Mouse (Mus musculus): ENCODE data around the gene Plek. TPM values are rescaled to one million over a fixed set of nuclear protein-coding genes. Genes with fewer than 3 reads are reported as not detected.

Gene Plek
- polyA plus RNA-seq, 1 experiment from 2014 or later = 4.2 TPM

GRCm38 (mm10) chr11:16967806-16968205, 84.4 kb downstream of the Plek start:
- Histone ChIP-seq H3K4me2 (no peak overlapping the region), H3K27me3 (no peaks in the 10 kb centered on the region), H3K4me1 (no peaks in the 10 kb centered on the region), H3K9me3 (no peaks in the 10 kb centered on the region), H3K9ac (no peak overlapping the region), H3K4me3 (no peak overlapping the region), H3K36me3 (no peaks in the 10 kb centered on the region), H3K27ac (no peak overlapping the region)
- ATAC-seq (ENCODE audit: borderline replicate concordance, extremely low read depth, low FRiP score, low TSS enrichment) = no peak
- 29% methylated on average over 2 of the region's 2 CpGs for WGBS

GRCm38 (mm10) chr11:16958520-16958919, 93.7 kb downstream of the Plek start:
- Histone ChIP-seq H3K4me3 (no peak overlapping the region), H3K4me2 (no peak overlapping the region), H3K27ac (no peak overlapping the region), H3K27me3 (no peaks in the 10 kb centered on the region), H3K9ac (no peak overlapping the region), H3K36me3 (no peaks in the 10 kb centered on the region), H3K9me3 (no peaks in the 10 kb centered on the region), H3K4me1 (no peaks in the 10 kb centered on the region)
- 77% methylated on average over 1 of the region's 1 CpGs for WGBS
- no peak for ATAC-seq (ENCODE audit: borderline replicate concordance, extremely low read depth, low FRiP score, low TSS enrichment)

- no peak overlapping the region for H3K9ac ChIP-seq
- ATAC-seq (ENCODE audit: borderline replicate concordance, extremely low read depth, low FRiP score, low TSS enrichment) = no peak
- no peaks in the 10 kb centered on the region for H3K36me3 ChIP-seq
- peaks cover 5% of the 10 kb centered on the region; the same call in 1 of the 2 replicates for H3K4me1 ChIP-seq
- WGBS = 90% methylated on average over 6 of the region's 6 CpGs
- H3K4me3 ChIP-seq = no peak overlapping the region
- H3K9me3 ChIP-seq = no peaks in the 10 kb centered on the region
- H3K27ac ChIP-seq = no peak overlapping the region
- no peak overlapping the region for H3K4me2 ChIP-seq
- H3K27me3 ChIP-seq = no peaks in the 10 kb centered on the region
These were observed 95.2 kb downstream of the Plek start for GRCm38 (mm10) chr11:16957030-16957429.

- 79% methylated on average over 6 of the region's 6 CpGs for WGBS
- H3K9me3 ChIP-seq = no peaks in the 10 kb centered on the region
- H3K4me1 ChIP-seq = peaks cover 9% of the 10 kb centered on the region; the same call in 1 of the 2 replicates
- H3K9ac ChIP-seq = no peak overlapping the region
- no peak overlapping the region for H3K4me2 ChIP-seq
- H3K27me3 ChIP-seq = no peaks in the 10 kb centered on the region
- H3K36me3 ChIP-seq = no peaks in the 10 kb centered on the region
- H3K4me3 ChIP-seq = no peak overlapping the region
- ATAC-seq (ENCODE audit: borderline replicate concordance, extremely low read depth, low FRiP score, low TSS enrichment) = no peak
- no peak overlapping the region for H3K27ac ChIP-seq
These were observed 95.9 kb downstream of the Plek start for GRCm38 (mm10) chr11:16956115-16956862.

- Histone ChIP-seq H3K9ac (peak overlapping the region; percentile 70), H3K4me1 (peaks cover 16% of the 10 kb centered on the region), H3K9me3 (no peaks in the 10 kb centered on the region), H3K36me3 (no peaks in the 10 kb centered on the region), H3K4me3 (peak overlapping the region; percentile 72), H3K27me3 (no peaks in the 10 kb centered on the region), H3K27ac (peak overlapping the region; percentile 68; the same call in 1 of the 2 replicates), H3K4me2 (peak overlapping the region; percentile 72)
- ATAC-seq (ENCODE audit: borderline replicate concordance, extremely low read depth, low FRiP score, low TSS enrichment) = no peak
- WGBS = 2% methylated on average over 9 of the region's 9 CpGs
These were observed 100.5 kb downstream of the Plek start for GRCm38 (mm10) chr11:16951761-16952010.

- peak within 1 kb of the TSS; percentile 72 for H3K4me2 ChIP-seq
- H3K9me3 ChIP-seq = no peaks in the 10 kb centered on the region
- no peaks in the 10 kb centered on the region for H3K27me3 ChIP-seq
- H3K36me3 ChIP-seq = no peaks in the 10 kb centered on the region
- peak within 1 kb of the TSS; percentile 68 for H3K27ac ChIP-seq
- H3K4me1 ChIP-seq = peaks cover 16% of the 10 kb centered on the region
- WGBS = under 1% methylated on average over 38 of the region's 38 CpGs
- peak; percentile 99 for ATAC-seq (ENCODE audit: borderline replicate concordance, extremely low read depth, low FRiP score, low TSS enrichment)
- H3K4me3 ChIP-seq = peak within 1 kb of the TSS; percentile 72
- H3K9ac ChIP-seq = peak within 1 kb of the TSS; percentile 70
These were observed 101.0 kb downstream of the Plek start, which contains the start of gene Fbxo48 for GRCm38 (mm10) chr11:16950976-16951760. Gene Fbxo48 (plus strand): TSS chr11:16951375.

GRCm38 (mm10) chr11:16950226-16950975, 101.8 kb downstream of the Plek start:
- ATAC-seq (ENCODE audit: borderline replicate concordance, extremely low read depth, low FRiP score, low TSS enrichment) = no peak
- Histone ChIP-seq H3K27ac (peak overlapping the region; percentile 67; the same call in 1 of the 2 replicates), H3K4me3 (peak overlapping the region; percentile 72), H3K9ac (peak overlapping the region; percentile 58), H3K4me2 (peak overlapping the region; percentile 56), H3K36me3 (no peaks in the 10 kb centered on the region), H3K9me3 (no peaks in the 10 kb centered on the region), H3K4me1 (peaks cover 16% of the 10 kb centered on the region), H3K27me3 (no peaks in the 10 kb centered on the region)
- WGBS = 27% methylated on average over 13 of the region's 13 CpGs

GRCm38 (mm10) chr11:16948756-16949155, 103.4 kb downstream of the Plek start:
- ATAC-seq (ENCODE audit: borderline replicate concordance, extremely low read depth, low FRiP score, low TSS enrichment) = no peak
- 14% methylated on average over 1 of the region's 1 CpGs for WGBS

GRCm38 (mm10) chr11:16943016-16943415, 109.2 kb downstream of the Plek start:
- Histone ChIP-seq H3K27me3 (no peaks in the 10 kb centered on the region), H3K4me3 (no peak overlapping the region), H3K4me1 (peaks cover 4% of the 10 kb centered on the region; the same call in 1 of the 2 replicates), H3K9me3 (no peaks in the 10 kb centered on the region), H3K9ac (no peak overlapping the region), H3K36me3 (no peaks in the 10 kb centered on the region), H3K4me2 (no peak overlapping the region), H3K27ac (no peak overlapping the region)
- WGBS = 88% methylated on average over 4 of the region's 4 CpGs
- no peak for ATAC-seq (ENCODE audit: borderline replicate concordance, extremely low read depth, low FRiP score, low TSS enrichment)

More at GRCm38 (mm10) chr11:16948756-16949155, 103.4 kb downstream of the Plek start:
- peaks cover 16% of the 10 kb centered on the region for H3K4me1 ChIP-seq
- no peak overlapping the region for H3K27ac ChIP-seq
- H3K4me3 ChIP-seq = no peak overlapping the region
- no peaks in the 10 kb centered on the region for H3K27me3 ChIP-seq
- H3K9me3 ChIP-seq = no peaks in the 10 kb centered on the region
- H3K9ac ChIP-seq = no peak overlapping the region
- no peaks in the 10 kb centered on the region for H3K36me3 ChIP-seq
- H3K4me2 ChIP-seq = no peak overlapping the region

- Histone ChIP-seq H3K4me1 (peaks cover 4% of the 10 kb centered on the region; the same call in 1 of the 2 replicates), H3K36me3 (no peaks in the 10 kb centered on the region), H3K27me3 (no peaks in the 10 kb centered on the region), H3K4me2 (no peak overlapping the region), H3K9ac (no peak overlapping the region), H3K4me3 (no peak overlapping the region), H3K9me3 (no peaks in the 10 kb centered on the region), H3K27ac (no peak overlapping the region)
- 27% methylated on average over 4 of the region's 4 CpGs for WGBS
- no peak for ATAC-seq (ENCODE audit: borderline replicate concordance, extremely low read depth, low FRiP score, low TSS enrichment)
These were observed 110.2 kb downstream of the Plek start for GRCm38 (mm10) chr11:16941973-16942452.

- Histone ChIP-seq H3K36me3 (no peaks in the 10 kb centered on the region), H3K4me1 (peaks cover 4% of the 10 kb centered on the region; the same call in 1 of the 2 replicates), H3K4me3 (no peak overlapping the region), H3K27me3 (no peaks in the 10 kb centered on the region), H3K9me3 (no peaks in the 10 kb centered on the region), H3K9ac (no peak overlapping the region), H3K4me2 (no peak overlapping the region), H3K27ac (no peak overlapping the region)
- WGBS = 55% methylated on average over 4 of the region's 4 CpGs
- ATAC-seq (ENCODE audit: borderline replicate concordance, extremely low read depth, low FRiP score, low TSS enrichment) = no peak
These were observed 110.9 kb downstream of the Plek start for GRCm38 (mm10) chr11:16941103-16941793.

Data from lung, embryonic 15.5 days (tissue).